Mouse (Mus musculus) forebrain, postnatal 0 days (tissue): ENCODE measurements around the gene Ccdc163. TPM values are rescaled to one million over a fixed set of nuclear protein-coding genes. Genes with fewer than 3 reads are reported as not detected.
A peak's percentile ranks its signal among the peaks of the same experiment; 100 is the strongest.

ENCODE experiments used
- ATAC-seq: fragments of 200-750 bp; cut with Nextera tagmentation; 2 replicates; pipeline ENCODE4 v1.8.0; 2017; ENCODE audit warnings: mild to moderate bottlenecking, moderate library complexity
- DNase-seq: peaks from one replicate; pipeline ENCODE4 v3.0.0-alpha.2; 2015
- H3K27ac ChIP-seq: fragments of 300-500 bp; sonication (generic); 2 replicates; pipeline ENCODE4 v1.5.1; 2014; ENCODE audit warnings: low read depth, mild to moderate bottlenecking, antibody characterized with exemption, low read length, moderate library complexity, mixed read lengths
- H3K27me3 ChIP-seq: fragments of 300-500 bp; sonication (generic); 2 replicates; pipeline ENCODE4 v1.6.1; 2014; ENCODE audit warnings: mild to moderate bottlenecking, low read length, mixed read lengths; ENCODE audit not compliant: insufficient read depth
- H3K36me3 ChIP-seq: fragments of 300-500 bp; sonication (generic); 2 replicates; pipeline ENCODE4 v1.6.1; 2014; ENCODE audit warnings: mild to moderate bottlenecking, moderate library complexity; ENCODE audit not compliant: insufficient read depth
- H3K4me1 ChIP-seq: fragments of 300-500 bp; sonication (generic); 2 replicates; pipeline ENCODE4 v1.6.1; 2014; ENCODE audit warnings: antibody characterized with exemption; ENCODE audit not compliant: insufficient read depth
- H3K4me2 ChIP-seq: fragments of 300-500 bp; sonication (generic); 2 replicates; pipeline ENCODE4 v1.6.1; 2014; ENCODE audit warnings: low read depth, mild to moderate bottlenecking, moderate library complexity
- H3K4me3 ChIP-seq: fragments of 300-500 bp; sonication (generic); 2 replicates; pipeline ENCODE4 v1.5.1; 2014; ENCODE audit warnings: low read depth, low read length, mixed read lengths
- H3K9ac ChIP-seq: fragments of 300-500 bp; sonication (generic); 2 replicates; pipeline ENCODE4 v1.6.1; 2014; ENCODE audit warnings: mild to moderate bottlenecking
- H3K9me3 ChIP-seq: fragments of 300-500 bp; sonication (generic); 2 replicates; pipeline ENCODE4 v1.6.1; 2016; ENCODE audit warnings: low read length
- CTCF ChIP-seq: sonication (generic); IDR thresholded peaks from 2 replicates; pipeline ENCODE4 v1.5.1; 2016; ENCODE audit warnings: antibody characterized with exemption, control low read depth, low read depth
- WGBS: fragments of 180-500 bp; shearing (Covaris S2); extraction: QIAGEN DNeasy Blood & Tissue Kit; methylation state at CpG from one replicate; pipeline ENCODE4 v1.1.7; 2014; 5-methylcytosine and 5-hydroxymethylcytosine counted together
- polyA plus RNA-seq: library from polyadenylated mRNA; unstranded; fragments of >200 nt; fragmentation: Nextera tagmentation; extraction: Ambion mirVana; gene quantifications from 2 replicates; pipeline ENCODE4 v1.2.1, GENCODE M21; 2015
- total RNA-seq: library from RNA; depleted of rRNA; stranded (reverse); fragments of >200 nt; gene quantifications from 2 replicates; pipeline ENCODE4 v1.2.3, GENCODE M21; 2014; rRNA removed

The Ccdc163 gene
- total and polyA plus RNA-seq, 2 experiments from 2014 or later: 5.3 to 13.2 TPM

DNA sequence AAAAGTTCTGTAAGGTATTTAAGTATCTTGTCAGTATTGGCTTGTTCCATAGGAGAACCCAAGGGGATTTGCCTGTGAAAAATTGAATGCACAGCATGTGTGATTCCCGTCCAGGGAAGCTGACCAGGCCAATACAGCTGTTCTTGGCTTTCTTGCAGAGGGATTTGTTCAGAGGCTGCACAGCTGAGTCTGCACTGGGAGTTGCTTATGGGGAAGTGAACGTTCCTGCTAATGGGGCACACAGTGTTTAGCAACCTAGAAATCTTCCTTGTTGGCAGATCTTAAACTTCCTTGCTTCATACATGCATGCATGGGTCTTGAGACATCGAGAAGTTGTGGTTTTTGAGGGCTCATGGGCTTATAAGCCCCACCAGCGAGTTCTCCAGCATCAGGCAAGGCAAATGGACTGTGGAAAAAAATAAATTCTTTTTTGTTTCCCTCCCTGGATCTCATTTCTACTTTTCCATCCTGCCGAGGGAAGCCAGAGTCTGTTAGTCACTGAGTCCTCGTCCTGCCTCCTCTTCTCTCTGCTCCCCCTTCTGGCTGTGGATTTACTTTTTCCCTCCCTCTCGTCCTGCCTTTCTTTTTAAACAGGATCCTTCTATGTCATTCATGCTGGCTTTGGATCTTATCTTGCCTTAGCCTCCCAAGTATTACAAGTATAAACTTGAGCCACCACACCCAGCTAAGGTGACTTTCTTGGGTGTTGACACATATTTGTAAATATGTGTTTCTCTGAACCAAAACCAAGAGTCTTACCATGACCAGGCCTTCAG lies 79.9 kb downstream of the Ccdc163 start:
- 0 out of 2 replicates have a peak, but pooled peaks have one; percentile 12 for TF ChIP-seq CTCF
- Histone ChIP-seq H3K4me2 (no peak overlapping the region), H3K9me3 (no peaks in the 10 kb centered on the region), H3K27me3 (no peaks in the 10 kb centered on the region), H3K9ac (no peak overlapping the region), H3K4me1 (no peaks in the 10 kb centered on the region), H3K4me3 (no peak overlapping the region), H3K27ac (no peak overlapping the region), H3K36me3 (no peaks in the 10 kb centered on the region)
- WGBS: 42% methylated on average over 7 of the region's 7 CpGs
- ATAC-seq (no peak), DNase-seq (no peak)

DNA sequence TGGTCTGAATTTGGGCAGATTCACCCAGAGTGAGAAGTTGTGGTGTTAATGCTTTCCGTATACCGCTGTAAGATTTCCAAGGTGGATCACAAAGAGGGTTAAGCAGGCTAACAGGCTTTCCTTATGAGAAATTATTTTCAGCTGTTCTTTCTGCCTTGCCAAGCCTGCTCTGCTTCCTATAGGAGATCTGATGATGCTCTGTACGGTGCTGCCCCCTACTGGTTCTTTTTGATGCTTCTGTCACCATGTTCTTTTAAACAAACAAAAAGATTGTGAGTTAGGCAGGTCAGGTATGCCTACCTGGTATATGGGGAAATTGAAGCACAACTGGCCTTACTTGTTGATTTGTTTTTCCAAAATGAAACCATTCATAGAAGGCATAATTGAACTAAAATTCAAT lies 80.6 kb downstream of the Ccdc163 start:
- DNase-seq (peak; percentile 90), ATAC-seq (peak; percentile 55)
- 9% methylated on average over 3 of the region's 3 CpGs for WGBS
- TF ChIP-seq CTCF: peak; percentile 89
- no peak overlapping the region for H3K4me2 ChIP-seq
- H3K36me3 ChIP-seq: no peaks in the 10 kb centered on the region
- H3K9ac ChIP-seq: no peak overlapping the region
- H3K27me3 ChIP-seq: no peaks in the 10 kb centered on the region
- no peak overlapping the region for H3K27ac ChIP-seq
- H3K4me1 ChIP-seq: no peaks in the 10 kb centered on the region
- H3K9me3 ChIP-seq: no peaks in the 10 kb centered on the region
- no peak overlapping the region for H3K4me3 ChIP-seq

DNA sequence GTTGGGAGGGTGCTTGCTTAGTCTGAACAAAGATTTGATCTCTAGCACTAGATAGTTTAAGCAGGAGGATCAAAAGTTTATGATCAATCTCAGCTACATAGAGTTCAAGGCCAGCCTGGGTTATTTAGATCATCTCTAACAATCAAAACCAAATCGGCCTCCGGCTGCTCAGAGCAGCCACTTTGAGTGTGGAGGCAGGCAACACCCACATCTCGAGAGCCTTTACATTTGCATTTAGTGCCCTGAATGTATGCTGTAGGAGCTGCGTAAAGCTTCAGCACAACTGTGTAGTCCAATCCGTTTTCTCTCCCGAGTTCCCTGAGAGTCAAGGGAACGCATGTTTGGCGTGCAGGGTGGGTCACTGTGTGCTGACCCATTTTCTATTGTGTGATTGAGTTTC lies 84.1 kb downstream of the Ccdc163 start:
- H3K9me3 ChIP-seq: no peaks in the 10 kb centered on the region
- H3K9ac ChIP-seq: no peak overlapping the region
- H3K36me3 ChIP-seq: no peaks in the 10 kb centered on the region
- DNase-seq (no peak), ATAC-seq (no peak)
- WGBS: 83% methylated on average over 8 of the region's 8 CpGs
- H3K27ac ChIP-seq: no peak overlapping the region
- H3K4me1 ChIP-seq: no peaks in the 10 kb centered on the region
- no peaks in the 10 kb centered on the region for H3K27me3 ChIP-seq
- H3K4me3 ChIP-seq: no peak overlapping the region
- TF ChIP-seq CTCF: no peak
- H3K4me2 ChIP-seq: no peak overlapping the region

DNA sequence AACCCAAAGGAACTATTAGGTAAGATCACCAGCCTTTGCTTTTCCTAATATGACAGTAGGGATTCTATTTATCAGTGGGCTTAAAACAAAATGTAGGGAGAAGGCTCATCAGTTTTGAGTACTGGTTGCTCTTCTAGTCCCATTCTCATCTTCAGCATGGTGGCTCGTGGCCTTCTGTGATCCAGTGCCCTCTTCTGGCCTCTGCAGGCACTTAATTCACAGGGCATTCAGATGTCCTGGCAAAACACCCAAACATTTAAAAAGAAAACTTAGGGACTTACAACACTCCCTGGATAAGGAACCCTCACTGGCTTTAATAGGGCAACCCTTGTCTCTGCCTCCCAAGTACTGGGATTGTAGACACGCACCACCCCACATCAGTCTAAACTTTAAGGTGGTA lies 86.0 kb downstream of the Ccdc163 start:
- H3K4me2 ChIP-seq: no peak overlapping the region
- no peak for ATAC-seq
- no peak for TF ChIP-seq CTCF
- no peaks in the 10 kb centered on the region for H3K36me3 ChIP-seq
- no peaks in the 10 kb centered on the region for H3K27me3 ChIP-seq
- no peaks in the 10 kb centered on the region for H3K4me1 ChIP-seq
- no peaks in the 10 kb centered on the region for H3K9me3 ChIP-seq
- H3K9ac ChIP-seq: no peak overlapping the region
- no peak overlapping the region for H3K27ac ChIP-seq
- 70% methylated on average over 2 of the region's 2 CpGs for WGBS
- DNase-seq: no peak
- no peak overlapping the region for H3K4me3 ChIP-seq

DNA sequence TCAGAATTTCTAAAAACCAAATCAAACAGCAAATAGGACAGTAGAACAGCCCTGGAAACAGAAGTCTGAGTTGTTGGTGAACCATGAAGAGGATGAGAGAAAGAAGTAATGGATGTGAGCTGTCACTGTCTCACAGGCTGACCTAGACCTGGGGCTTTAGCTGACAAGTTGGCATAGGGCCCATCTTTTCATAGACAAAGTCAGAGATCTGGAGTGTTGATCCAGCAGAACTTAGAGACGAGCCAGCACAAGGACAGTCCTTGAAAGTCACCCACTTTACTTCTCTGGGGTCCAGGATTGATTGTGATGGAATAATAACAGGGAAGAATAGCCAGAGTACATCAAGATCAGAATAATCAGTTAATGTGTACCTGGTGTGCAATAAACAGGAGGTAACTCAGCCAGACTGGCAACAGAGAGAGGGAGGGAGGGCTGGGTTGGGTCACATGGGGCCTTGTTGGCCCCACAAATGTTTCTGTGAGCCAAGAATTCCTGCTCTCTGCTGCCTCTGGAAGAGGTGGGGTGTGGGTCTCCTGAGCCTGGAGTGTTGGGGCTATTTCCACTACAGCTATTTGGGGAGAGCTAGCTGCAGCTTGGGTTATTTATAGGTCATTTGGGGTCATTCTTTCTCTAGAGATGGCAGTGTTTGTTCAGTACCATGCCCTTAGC lies 88.3 kb downstream of the Ccdc163 start:
- WGBS: 57% methylated on average over 1 of the region's 1 CpGs
- H3K9me3 ChIP-seq: no peaks in the 10 kb centered on the region
- no peaks in the 10 kb centered on the region for H3K27me3 ChIP-seq

DNA sequence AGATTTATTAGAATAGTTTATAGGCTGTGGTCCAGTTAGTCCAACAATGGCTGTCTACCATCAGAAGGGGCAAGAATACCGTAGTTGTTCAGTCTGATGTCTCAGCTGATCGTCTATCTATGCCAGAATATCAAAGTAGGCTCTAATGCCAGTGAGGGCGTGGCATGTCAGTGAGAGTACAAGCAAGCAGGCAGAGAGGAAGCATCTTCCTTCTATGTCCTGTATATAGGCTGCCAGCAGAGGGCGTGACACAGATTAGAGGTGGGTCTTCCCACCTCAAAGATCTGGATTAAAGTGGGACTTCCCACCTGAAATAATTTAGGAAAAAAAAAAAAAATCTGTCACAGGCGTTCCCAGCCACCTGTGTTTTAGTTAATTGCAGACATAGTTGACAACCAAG lies 91.6 kb downstream of the Ccdc163 start:
- no peak for DNase-seq
- no peak; the same call in 1 of the 2 replicates for ATAC-seq
- Histone ChIP-seq H3K4me1 (no peaks in the 10 kb centered on the region), H3K9ac (no peak overlapping the region), H3K4me3 (no peak overlapping the region), H3K27ac (no peak overlapping the region), H3K4me2 (no peak overlapping the region), H3K9me3 (no peaks in the 10 kb centered on the region), H3K36me3 (peaks cover 30% of the 10 kb centered on the region), H3K27me3 (no peaks in the 10 kb centered on the region)
- WGBS: 41% methylated on average over 5 of the region's 5 CpGs
- peak; percentile 58 for TF ChIP-seq CTCF

More for the DNA sequence above, 88.3 kb downstream of the Ccdc163 start:
- H3K4me2 ChIP-seq: no peak overlapping the region
- H3K4me3 ChIP-seq: no peak overlapping the region
- no peak for TF ChIP-seq CTCF
- H3K36me3 ChIP-seq: peaks cover 5% of the 10 kb centered on the region; the same call in 1 of the 2 replicates
- ATAC-seq: no peak
- DNase-seq: no peak
- no peak overlapping the region for H3K27ac ChIP-seq
- no peaks in the 10 kb centered on the region for H3K4me1 ChIP-seq
- no peak overlapping the region for H3K9ac ChIP-seq

Other genes starting within 250 kb of the Ccdc163 start
- gene Mast2, start 244.3 kb upstream of the Ccdc163 start, total RNA-seq: 73.6 and 95.1 TPM in 2 replicates
- gene Mast2, start 244.3 kb upstream of the Ccdc163 start, polyA plus RNA-seq: 25.7 and 36.2 TPM in 2 replicates
- gene Ipp, start 201.0 kb upstream of the Ccdc163 start, total RNA-seq: 6.6 and 8.4 TPM in 2 replicates
- gene Ipp, start 201.0 kb upstream of the Ccdc163 start, polyA plus RNA-seq: 8.7 and 12.4 TPM in 2 replicates
- gene Tmem69, start 152.6 kb upstream of the Ccdc163 start, total RNA-seq: 9.1 and 12.9 TPM in 2 replicates
- 19.3 and 19.9 TPM in 2 replicates for gene Tmem69, start 152.6 kb upstream of the Ccdc163 start, polyA plus RNA-seq
- gene Gpbp1l1, start 150.9 kb upstream of the Ccdc163 start, total RNA-seq: 39.6 and 47.5 TPM in 2 replicates
- gene Gpbp1l1, start 150.9 kb upstream of the Ccdc163 start, polyA plus RNA-seq: 10.9 and 14.7 TPM in 2 replicates
- gene Ccdc17, start 111.9 kb upstream of the Ccdc163 start, total RNA-seq: 2.8 and 5.7 TPM in 2 replicates
- 3.3 and 3.9 TPM in 2 replicates for gene Ccdc17, start 111.9 kb upstream of the Ccdc163 start, polyA plus RNA-seq
- gene Nasp, start 80.6 kb upstream of the Ccdc163 start, total RNA-seq: 93.3 and 100 TPM in 2 replicates
- gene Nasp, start 80.6 kb upstream of the Ccdc163 start, polyA plus RNA-seq: 77.7 and 82.3 TPM in 2 replicates
- gene Akr1a1, start 56.8 kb upstream of the Ccdc163 start, total RNA-seq: 596 and 675 TPM in 2 replicates
- gene Akr1a1, start 56.8 kb upstream of the Ccdc163 start, polyA plus RNA-seq: 908 and 1,057 TPM in 2 replicates
- gene Prdx1, start 23.0 kb upstream of the Ccdc163 start, total RNA-seq: 204 and 235 TPM in 2 replicates
- 593 and 661 TPM in 2 replicates for gene Prdx1, start 23.0 kb upstream of the Ccdc163 start, polyA plus RNA-seq
- gene Mmachc, start 103 bp upstream of the Ccdc163 start, total RNA-seq: 19.6 and 23.0 TPM in 2 replicates
- 16.4 and 21.9 TPM in 2 replicates for gene Mmachc, start 103 bp upstream of the Ccdc163 start, polyA plus RNA-seq
- gene Tesk2, start 12.4 kb downstream of the Ccdc163 start, total RNA-seq: 2.6 and 2.9 TPM in 2 replicates
- gene Tesk2, start 12.4 kb downstream of the Ccdc163 start, polyA plus RNA-seq: 1.2 and 1.9 TPM in 2 replicates
- gene Toe1, start 99.1 kb downstream of the Ccdc163 start, total RNA-seq: 34.2 and 39.9 TPM in 2 replicates
- 20.2 and 23.2 TPM in 2 replicates for gene Toe1, start 99.1 kb downstream of the Ccdc163 start, polyA plus RNA-seq
- 12.9 and 13.6 TPM in 2 replicates for gene Mutyh, start 99.2 kb downstream of the Ccdc163 start, total RNA-seq
- 3.2 and 4.7 TPM in 2 replicates for gene Mutyh, start 99.2 kb downstream of the Ccdc163 start, polyA plus RNA-seq
- 0.38 and 0.43 TPM in 2 replicates for gene Hpdl, start 113.2 kb downstream of the Ccdc163 start, total RNA-seq
- 0.74 and 0.78 TPM in 2 replicates for gene Hpdl, start 113.2 kb downstream of the Ccdc163 start, polyA plus RNA-seq
- 17.4 and 25.3 TPM in 2 replicates for gene Zswim5, start 168.9 kb downstream of the Ccdc163 start, total RNA-seq
- 1.9 and 2.4 TPM in 2 replicates for gene Zswim5, start 168.9 kb downstream of the Ccdc163 start, polyA plus RNA-seq